Mouse (Mus musculus): ENCODE measurements at regions not wholly inside any gene's neighbourhood (a gene's known extent, or its start where the extent isn't known, plus 50 kb on each side); places are given as distances from the start of the nearest gene placed in this dataset.

DNA sequence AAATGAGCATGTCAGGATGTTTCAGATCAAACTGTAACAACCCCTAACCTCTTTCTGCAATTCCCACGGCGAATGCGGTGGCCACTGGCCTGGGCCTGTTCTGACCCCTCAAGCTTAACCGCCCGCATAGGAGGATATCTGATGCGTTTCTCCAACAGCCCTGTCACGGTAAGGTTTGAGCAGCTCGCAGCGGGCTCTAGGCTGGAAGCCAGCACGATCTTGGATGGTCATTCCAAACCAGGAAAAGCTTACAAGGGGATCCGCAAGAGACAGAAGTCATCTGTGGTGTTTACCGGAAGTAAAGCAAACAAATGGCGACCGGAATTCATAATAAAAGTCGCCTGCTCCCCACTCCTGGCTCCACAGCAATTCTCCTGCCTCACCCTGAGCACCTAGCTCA, 281.7 kb downstream of the Pdcd6ip start:
- no peak for DNase-seq (ENCODE audit: low read depth, low spot score)

DNA sequence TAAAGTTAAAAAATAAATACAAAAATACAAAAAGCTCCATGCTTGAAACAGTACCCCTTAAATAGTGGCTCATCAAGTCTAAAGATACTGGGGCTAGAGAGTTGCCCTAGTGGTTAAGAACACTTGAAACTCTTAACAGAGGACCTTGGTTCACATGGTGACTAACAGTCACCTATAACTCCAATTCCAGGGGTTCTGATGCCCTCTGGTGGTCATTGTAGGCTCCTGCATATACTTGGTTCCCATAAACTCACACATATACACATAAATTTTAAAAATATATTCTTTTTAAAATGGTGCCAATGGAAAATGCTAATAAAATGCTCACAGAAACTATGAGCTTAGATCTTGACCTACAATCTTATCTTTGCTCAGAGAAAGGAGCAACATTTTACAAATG, 286.4 kb downstream of the Pdcd6ip start:
- peak; percentile 6 for DNase-seq (ENCODE audit: low read depth, low spot score)

DNA sequence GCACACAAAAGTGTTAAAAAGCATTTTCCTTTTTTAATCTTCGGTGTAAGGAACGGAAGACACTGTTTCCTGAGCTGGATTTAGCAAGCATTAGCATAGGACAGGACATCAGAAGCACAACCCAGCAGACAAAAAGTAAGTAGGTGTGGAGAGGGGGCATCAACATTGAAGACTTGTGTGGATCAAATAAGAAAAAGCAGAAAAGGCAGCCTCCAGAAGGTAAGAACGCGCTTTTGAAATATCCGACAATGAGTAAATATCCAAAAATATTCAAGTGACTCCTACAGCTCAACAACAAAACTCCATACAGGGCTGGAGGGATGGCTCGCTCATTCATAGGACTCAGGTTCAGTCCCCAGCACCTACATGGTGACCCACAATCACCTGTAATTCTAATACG, 286.9 kb downstream of the Pdcd6ip start:
- no peak for DNase-seq (ENCODE audit: low read depth, low spot score)

DNA sequence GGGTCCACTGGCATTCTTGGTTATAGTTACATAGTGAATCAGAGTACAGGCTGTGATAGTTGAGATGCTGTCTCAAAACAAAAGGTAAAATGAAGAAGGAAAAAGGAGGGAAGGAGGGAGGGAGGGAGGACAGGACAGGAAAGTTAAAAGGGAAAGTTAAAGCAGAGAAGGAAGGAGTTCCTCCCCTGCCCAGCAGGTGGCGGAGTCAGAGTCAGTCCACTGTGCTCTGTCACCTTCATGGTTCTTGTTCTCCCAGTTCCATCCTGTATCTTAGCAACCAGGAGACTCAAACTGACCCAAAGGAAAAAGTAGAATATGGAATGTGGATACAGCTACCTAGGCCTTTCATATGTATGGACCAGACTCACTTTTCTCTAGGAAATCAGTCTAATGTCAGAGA, 288.3 kb downstream of the Pdcd6ip start:
- no peak for DNase-seq (ENCODE audit: low read depth, low spot score)

DNA sequence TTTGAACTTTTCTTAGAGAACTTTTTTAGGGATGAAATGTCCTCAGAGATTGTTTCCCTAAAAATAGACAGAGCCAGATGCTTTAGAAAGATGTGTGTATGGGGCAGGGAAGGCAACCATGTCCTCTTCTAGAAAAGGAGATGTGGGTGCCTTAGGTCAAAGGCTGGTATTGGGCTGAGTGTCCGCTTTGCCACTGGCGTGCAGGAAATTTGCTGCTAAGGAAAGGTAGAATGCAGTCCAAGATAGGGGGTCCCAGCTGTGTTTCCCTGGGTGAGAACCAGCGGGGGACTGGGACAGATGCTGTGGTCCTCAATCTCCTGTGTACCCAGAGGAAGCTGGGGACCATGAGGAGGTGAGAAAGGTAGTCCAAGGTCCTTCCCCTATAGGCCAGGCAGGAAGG, 291.0 kb downstream of the Pdcd6ip start:
- no peak for DNase-seq (ENCODE audit: low read depth, low spot score)

DNA sequence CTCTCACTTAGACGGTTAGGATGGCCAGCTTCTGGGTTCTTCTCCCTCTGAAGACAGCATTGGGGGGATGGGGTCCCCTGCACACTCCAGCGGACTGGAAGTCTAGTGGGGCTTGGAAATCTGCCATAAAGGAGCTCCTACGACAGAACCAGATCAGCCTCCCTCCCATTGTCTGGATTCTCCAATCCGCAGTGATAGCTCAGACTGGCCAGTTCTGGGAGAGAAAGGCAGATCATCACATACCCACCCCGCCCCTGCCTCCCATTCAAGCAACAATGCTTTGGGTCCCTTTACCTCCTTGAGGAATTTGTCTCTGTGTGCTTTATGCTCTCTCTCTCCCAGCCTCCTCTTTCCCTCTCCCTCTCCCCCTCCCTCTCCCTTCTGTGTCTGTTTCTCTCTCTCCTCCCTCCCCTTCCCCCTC, 292.5 kb downstream of the Pdcd6ip start:
- DNase-seq (ENCODE audit: low read depth, low spot score) = no peak

DNA sequence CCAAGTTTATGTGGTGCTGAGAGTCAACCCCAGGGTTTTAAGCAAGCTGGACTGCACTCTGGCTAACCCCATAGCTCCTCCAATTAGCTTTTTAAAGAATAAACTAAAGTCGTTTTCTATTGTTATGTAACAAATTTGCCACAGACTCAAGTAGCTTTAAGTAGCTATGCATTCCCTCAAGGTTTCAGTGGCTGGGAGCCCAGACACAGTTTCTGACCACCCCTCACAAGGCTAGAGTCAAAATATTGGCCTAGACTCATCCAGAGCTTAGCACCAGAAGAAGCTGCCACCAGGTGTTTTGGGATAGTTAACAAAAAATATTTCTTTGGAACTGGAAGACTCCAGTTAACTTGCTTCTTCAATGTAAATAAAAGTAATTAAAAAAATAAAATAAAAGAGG, 293.4 kb downstream of the Pdcd6ip start:
- no peak for DNase-seq (ENCODE audit: low read depth, low spot score)

DNA sequence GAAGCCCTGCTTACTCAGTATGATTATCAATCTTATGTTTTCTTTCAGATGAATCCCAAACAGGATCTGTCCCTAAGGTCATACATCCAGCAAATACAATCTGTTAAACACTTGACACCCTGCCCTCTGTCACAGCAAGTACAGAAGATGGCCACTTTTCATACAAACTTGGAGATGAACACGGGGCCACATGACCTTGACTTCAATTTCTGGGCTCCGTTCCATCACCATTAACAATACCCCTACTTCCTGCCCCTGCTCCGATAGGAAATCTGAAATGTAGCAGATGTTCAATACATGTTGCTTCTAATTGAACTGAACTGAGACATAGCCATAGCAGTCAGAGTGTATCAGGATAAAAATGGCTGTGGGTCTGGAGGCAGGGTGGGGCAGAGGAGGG, 294.2 kb downstream of the Pdcd6ip start:
- no peak for DNase-seq (ENCODE audit: low read depth, low spot score)

DNA sequence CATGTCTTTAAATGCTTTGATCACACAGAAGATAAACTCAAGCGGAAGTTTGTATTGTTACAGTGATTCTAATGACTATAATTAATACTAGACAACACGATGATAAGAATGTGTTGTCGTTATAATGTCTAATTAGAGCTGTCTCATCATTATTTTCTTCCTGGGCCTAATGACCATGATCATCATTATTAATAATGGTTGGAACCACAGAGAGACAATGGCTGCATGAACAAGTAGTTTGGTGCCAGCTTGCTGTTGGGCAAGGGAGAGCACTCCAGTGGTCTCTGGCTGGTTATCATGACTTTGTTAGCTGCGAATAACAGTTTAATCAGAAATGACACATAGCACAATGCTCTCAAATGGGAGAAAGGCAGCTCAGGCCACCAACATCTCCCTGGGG, 296.4 kb downstream of the Pdcd6ip start:
- DNase-seq (ENCODE audit: low read depth, low spot score) = no peak

DNA sequence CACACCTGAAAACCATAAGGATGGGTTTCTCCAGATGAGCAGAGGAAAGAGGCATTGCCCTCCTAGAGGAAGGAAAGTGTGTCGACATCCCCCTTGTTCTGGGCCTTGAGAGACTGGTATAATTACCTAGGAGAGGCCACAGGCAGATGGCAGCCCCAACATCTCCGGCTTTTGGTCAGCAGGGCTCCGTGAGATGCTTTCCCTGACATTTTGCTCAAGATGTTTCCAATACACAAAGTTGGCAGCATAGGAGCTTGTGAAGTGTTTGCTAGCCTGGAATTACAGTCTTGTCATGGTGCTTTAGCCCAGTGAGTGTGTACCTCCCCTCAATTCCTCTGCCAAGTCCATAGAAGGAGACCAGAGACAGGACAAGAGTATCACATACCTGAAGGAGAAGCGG, 299.5 kb downstream of the Pdcd6ip start:
- no peak for DNase-seq (ENCODE audit: low read depth, low spot score)

DNA sequence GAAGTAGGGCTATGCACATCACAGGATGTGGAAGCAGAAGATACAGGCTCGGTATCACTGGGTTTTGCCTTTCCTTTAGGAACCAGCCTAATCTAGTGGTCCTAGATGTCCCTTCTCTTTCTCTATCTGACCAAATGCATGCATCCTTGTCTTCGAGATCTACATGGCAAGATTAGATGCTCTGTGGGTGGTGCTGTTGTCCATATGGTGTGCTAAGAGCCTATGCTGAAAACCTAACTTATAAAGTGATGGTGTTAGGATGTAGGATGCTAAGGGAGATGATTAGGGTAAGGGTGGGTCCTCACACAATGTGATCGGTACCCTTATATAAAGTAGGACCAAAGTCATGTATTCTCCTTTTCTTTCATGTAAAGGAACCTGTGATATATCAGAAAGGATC, 313.7 kb downstream of the Pdcd6ip start:
- no peak for DNase-seq (ENCODE audit: low read depth, low spot score)

DNA sequence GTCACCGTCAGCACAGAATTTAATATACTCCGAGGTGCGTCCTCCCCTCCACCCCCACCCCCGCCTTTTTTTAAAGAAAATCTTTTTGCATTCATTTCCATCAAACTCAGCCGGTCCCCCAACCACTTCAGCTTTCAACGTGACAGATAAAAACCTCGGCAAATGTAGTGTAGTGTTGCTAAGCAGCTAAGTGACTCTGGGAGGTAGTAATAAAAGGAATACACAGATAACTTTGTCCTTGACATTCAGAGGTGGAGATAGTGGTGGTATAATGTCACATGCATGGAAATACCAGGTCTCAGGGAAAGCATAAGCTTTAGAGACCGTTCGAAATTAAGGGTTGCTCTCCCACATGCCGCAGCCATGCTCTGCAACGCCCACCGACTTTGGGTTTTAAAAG, 320.7 kb downstream of the Pdcd6ip start:
- DNase-seq (ENCODE audit: low read depth, low spot score) = no peak

DNA sequence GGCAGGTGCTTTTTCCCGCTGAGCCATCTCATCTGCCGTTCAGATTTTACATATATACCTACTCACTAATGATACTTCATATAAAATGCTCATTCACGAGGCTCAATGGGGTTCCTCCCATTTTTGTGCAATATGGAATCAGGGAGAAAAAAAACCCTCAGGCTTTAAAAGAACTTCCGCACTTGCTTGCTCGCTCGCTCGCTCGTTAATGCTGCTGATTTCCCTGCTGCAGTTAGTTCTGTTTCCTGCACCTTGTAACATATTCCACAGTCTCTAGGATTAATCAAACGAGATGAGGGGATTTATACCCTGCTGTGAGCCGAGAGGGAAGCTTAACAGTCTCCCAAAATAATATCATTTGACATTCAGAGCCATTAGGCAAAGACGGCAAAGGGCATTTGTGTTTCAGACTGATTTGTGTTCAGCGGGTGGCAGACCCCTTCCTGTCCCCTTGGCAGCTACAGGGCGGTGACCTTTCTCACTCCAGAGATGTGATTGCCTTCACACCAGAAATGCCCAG, 326.4 kb downstream of the Pdcd6ip start:
- DNase-seq (ENCODE audit: low read depth, low spot score) = no peak

DNA sequence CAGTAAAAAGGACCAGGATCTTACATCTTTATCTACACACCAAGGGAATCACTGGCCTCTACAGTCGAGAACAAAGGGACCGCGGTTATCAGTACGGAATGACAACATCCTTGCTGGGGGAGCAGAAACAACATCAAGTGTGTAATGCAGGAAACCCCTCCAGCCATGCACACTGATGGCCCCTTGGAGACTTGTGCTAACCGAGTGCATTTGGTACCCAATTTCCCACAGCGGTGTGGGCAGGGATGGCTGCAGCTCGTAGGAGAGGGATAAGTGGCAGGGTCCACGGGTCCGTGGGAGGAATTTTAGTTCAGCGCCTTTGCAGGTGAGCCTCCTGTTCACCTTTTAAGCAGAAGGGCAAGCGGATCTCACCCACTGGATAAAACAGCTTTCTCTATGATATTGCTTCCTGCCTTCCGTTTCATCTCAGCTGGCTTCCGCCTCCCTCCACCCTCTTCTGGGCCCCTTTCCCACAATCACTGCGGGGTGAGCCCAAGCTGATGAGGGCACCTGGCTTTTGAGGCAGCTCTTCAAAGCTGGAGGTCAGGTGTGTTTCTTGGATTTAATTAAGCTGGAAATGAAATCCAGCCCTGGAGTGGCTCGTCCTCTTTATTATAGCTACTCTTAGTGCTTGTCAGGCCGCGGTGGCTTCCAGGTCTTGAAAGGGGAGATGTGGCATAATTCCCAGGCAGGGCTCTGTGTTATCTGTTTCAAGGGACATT, 327.5 kb downstream of the Pdcd6ip start:
- DNase-seq (ENCODE audit: low read depth, low spot score) = no peak

DNA sequence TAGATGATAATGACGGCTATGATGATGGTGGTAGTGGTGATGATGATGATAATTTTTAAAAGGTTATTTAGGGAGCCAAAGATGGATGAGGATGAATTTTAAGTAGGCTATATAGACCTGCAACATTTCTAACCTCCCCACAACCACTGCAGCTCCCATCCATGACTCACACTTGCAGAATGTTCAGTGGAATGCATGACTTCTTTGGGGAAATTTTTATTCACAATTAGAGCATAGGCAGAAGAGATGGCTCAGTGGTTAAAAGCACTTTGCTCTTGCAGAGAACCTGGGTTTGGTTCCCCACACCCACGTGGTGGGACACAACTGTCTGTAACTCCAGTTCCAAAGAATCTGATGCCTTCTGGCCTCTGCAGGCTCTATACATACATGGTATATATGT, 329.5 kb downstream of the Pdcd6ip start:
- DNase-seq (ENCODE audit: low read depth, low spot score) = no peak

DNA sequence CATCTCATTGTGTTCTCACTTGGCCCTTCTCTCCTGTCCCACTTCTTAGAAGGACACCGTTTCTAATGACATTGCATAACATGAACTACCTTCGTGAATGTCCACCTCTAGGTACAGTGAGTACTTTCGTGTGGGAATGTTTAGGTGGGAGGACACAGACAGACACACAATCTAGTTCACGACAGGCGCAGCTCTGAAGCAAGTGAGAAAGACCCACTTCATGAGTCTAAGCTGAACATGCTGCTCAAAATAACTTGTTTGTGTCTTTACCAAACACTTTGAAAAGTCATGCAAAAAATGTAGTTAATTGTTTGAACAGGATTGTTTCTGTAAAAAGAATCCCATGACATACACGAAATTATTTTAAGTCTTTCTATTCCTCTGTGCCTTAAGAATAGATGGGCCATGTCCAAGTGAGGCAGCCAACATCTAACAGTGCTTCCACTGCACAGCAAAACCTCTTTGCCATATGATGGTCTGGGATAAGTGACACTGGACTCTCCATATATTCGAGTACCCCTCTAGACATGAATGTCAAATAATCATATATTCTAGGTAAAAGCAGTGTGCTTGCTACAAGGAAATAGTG, 336.2 kb downstream of the Pdcd6ip start:
- DNase-seq (ENCODE audit: low read depth, low spot score) = no peak

DNA sequence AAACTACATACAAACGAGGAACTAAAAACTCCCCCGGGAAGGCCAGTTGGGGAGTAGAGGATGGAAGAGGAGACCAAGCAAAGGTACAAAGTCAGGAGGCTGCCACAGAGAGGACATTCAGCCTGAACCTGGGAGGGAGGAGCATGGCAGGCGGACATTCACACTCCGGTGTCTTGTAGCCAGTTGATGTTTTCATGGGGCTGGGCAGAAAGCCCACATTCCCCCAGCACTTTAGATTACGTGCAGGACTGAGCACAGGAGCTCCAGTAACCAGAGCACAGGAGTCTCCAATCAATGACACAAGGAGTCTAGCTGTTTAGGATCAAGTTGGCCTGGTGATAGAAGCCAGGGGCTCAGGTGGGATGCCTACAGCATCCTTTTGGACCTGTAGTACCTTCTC, 360.1 kb downstream of the Pdcd6ip start:
- no peak for DNase-seq (ENCODE audit: low read depth, low spot score)

DNA sequence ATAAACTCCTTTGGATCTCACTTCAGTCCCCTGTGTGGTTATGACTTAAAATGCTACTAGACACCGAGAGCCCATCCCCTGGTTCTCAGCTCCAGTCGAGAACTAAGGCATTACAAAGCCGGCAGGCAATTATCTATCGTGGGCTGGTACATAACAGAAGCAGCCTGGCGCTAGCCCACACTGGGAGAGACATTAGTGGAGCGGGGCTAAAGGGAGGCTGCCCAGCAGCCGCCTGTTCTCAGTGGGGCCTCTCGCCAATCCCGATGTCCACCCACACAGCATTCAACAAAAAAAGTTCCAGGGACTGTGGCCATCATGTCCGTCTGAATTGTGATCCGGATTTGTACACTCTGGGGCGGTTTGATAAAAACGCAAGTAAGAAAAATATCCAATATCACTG, 361.5 kb downstream of the Pdcd6ip start:
- DNase-seq (ENCODE audit: low read depth, low spot score) = no peak

DNA sequence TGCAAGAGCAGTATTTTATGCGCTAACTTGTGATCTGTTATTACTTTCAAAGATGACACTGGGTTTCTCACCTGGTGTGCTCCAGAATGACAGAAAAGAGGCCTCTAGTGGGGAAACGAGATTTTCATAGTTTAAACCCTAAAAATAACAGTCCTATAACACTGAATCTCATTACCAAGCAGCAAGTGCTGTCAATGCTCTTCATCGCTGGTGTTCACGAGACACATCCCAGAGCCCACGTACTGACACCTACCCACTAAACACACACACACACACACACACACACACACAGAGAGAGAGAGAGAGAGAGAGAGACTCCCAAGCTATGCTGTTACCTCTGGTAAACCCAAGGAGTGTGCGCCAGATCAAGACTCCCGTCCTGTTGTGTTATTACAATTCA, 365.9 kb downstream of the Pdcd6ip start:
- DNase-seq (ENCODE audit: low read depth, low spot score) = no peak

DNA sequence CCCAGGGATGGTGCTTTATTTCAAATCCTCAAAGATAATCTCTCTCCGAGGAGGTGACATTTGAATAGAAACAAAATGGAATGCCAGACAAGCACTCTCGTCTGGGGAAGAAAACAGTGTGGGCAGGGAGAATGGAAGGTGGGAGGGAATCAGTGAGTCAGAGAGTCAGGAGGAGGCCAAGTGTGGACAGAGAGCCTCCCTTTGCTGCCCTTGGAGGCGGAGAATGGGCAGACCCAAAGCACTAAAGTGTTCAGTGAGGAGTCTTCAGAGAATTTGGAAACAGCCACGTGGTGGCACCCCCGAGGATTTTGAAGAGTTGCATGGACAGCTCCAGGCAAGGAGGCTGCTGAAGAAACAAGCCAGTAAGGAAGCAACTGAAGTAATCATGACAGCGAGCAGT, 367.2 kb downstream of the Pdcd6ip start:
- no peak for DNase-seq (ENCODE audit: low read depth, low spot score)

DNA sequence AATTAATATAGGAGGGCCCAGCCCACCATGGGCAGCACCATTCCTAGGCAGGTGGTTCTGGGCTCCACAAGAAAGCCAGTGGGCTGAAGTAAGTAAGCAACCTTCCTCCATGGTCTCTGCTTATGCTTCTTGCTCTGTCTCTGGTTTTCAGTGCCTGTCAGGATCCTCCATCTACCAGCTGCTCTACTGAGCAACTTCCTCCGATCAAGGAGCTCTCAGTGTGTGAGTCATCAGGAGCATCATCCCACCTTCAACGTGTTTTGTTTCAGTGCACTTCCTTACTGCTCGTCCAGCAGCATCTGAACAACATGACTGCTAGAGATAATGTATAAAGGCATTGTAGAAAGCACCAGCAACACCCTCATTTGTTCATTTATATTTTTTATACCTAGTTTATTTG, 368.0 kb downstream of the Pdcd6ip start:
- DNase-seq (ENCODE audit: low read depth, low spot score) = no peak

DNA sequence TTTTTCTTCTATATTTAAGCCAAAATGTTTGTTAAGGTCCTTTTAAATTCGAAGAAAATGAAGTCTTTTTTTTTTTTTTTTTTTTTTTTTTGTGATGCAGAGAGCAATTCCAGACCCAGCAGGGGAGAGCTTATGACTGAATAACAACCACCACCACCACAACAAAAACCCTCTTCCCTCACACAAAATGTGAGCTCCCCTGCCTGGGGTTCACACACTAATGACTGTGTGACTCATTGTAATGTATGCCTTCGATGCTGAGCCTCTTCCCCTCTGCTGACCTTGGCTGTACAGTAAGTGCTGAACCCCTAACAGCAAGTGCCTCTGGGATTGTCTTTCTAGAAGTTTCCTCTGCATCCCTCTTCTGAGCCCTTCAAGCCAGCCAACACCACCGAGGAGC, 383.6 kb downstream of the Pdcd6ip start:
- no peak for DNase-seq (ENCODE audit: low read depth, low spot score)

DNA sequence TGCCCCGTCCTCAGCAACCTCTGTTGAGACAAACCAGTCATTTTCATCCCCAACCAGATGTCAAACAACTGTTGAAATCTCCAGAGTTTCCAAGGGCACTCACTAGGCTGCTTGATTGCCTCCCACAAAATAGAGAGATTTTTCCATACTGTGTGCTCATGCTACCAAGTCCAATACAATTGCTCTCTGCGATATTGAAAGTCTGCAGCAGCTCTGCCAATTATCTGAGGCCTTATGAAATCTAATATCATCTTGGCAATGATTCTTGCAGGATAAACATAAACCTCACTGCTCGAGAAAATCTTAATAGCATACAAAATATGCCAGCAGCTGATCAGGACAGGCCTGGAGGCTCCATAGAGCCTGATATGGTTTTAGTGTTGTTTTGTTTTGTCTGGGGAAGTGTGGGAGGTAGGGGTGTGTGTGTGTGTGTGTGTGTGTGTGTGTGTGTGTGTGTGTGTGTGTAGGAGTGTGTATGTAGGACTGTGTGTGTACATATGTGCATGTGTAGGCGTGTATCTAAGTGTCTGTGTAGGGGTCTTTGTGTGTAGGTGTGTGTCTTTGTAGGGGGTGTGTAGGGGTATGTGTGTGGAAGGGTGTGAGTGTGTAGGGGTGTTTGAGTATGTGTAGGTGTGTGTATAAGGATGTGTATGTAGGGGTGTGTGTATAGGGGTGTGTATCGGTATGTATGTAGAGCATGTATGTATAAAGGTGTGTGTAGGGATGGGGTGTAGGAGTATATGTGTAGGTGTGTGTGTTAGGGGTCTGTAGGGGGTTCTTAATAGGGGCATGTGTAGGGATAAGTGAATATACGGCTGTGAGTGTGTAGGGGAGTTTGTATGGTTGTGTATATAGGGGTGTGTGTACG, 398.1 kb downstream of the Pdcd6ip start:
- DNase-seq (ENCODE audit: low read depth, low spot score) = no peak

Data from forelimb bud, embryonic 11.5 days (tissue).